Mouse (Mus musculus): ENCODE data around the gene Ifna6. TPM values are rescaled to one million over a fixed set of nuclear protein-coding genes. Genes with fewer than 3 reads are reported as not detected.

Gene Ifna6
- polyA plus RNA-seq, 1 experiment from 2014 or later: not detected

DNA sequence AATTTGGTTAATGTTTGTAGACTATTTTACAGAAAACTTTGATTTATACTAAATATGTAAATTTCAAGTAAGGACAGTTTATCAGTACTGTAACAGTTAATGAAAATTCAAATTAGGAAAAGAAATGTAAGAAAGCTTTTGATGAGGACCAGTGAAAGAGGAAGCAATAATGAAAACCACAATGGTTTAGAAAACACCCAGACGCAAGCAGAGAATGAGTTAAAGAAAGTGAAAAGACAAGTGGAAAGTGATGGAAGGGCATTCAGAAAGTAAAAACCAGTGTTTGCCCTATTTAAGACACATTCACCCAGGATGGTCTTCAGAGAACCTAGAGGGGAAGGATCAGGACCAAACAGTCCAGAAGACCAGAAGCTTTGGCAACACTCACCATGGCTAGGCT is 22.5 kb downstream of the Ifna6 start, which contains the start of gene Ifna1:
Gene Ifna1 (plus strand): TSS at position 390 of the 400 bp plus-strand sequence.
- ATAC-seq (ENCODE audit: insufficient read depth): no peak

DNA sequence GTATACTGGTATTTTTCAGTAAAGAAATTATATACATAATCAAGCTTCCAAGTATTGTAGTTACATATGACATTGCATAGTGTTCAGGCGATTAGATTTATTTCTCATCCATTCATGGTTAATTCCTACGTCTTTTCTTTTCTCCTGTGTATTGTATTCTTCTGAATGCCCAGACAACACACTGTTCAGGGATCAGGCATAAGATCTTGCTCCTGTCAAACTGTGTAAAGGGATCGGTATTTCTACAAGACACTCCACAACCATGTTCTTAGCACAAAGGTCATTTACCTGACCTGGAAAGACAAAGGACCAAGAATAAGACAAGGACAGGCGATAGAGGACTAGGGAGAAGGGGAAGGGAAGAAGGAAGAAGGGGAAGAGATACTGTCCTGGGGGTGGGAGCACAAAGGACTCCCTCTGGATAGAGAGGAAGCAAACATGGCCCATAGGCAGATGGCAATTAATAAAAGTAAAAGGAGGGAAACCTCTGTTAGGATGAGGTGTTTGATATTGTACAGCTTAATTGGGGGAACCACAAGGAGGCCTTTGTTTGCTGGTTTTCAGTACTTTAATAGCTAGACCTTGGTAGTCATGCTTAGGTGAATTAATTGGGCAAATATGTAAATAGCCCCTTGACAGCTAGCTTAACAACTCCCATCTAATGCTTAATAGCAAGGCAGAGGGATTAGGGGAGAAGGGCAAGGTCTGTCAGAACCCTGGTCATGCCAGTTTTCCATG is 24.0 kb downstream of the Ifna6 start:
- H3K9ac ChIP-seq: no peak overlapping the region
- no peaks in the 10 kb centered on the region for H3K9me3 ChIP-seq (replicated peaks)
- no peak for ATAC-seq (ENCODE audit: insufficient read depth)
- no peak overlapping the region for H3K4me3 ChIP-seq (replicated peaks)
- no peak overlapping the region for H3K27ac ChIP-seq (replicated peaks)
- 59% methylated on average over 4 of the region's 4 CpGs for WGBS (ENCODE audit: insufficient replicate concordance)
- H3K4me2 ChIP-seq: no peak overlapping the region
- no peaks in the 10 kb centered on the region for H3K4me1 ChIP-seq (replicated peaks)
- no peaks in the 10 kb centered on the region for H3K27me3 ChIP-seq
- no peaks in the 10 kb centered on the region for H3K36me3 ChIP-seq (replicated peaks)

More for the DNA sequence above, 22.5 kb downstream of the Ifna6 start, which contains the start of gene Ifna1:
- no peaks in the 10 kb centered on the region for H3K27me3 ChIP-seq
- no peaks in the 10 kb centered on the region for H3K36me3 ChIP-seq (replicated peaks)
- H3K9ac ChIP-seq: no peak within 1 kb of the TSS
- H3K4me1 ChIP-seq (replicated peaks): no peaks in the 10 kb centered on the region
- no peak within 1 kb of the TSS for H3K27ac ChIP-seq (replicated peaks)
- H3K4me2 ChIP-seq: no peak within 1 kb of the TSS
- no peaks in the 10 kb centered on the region for H3K9me3 ChIP-seq (replicated peaks)
- no peak within 1 kb of the TSS for H3K4me3 ChIP-seq (replicated peaks)
- 23% methylated on average over 1 of the region's 1 CpGs for WGBS (ENCODE audit: insufficient replicate concordance)

DNA sequence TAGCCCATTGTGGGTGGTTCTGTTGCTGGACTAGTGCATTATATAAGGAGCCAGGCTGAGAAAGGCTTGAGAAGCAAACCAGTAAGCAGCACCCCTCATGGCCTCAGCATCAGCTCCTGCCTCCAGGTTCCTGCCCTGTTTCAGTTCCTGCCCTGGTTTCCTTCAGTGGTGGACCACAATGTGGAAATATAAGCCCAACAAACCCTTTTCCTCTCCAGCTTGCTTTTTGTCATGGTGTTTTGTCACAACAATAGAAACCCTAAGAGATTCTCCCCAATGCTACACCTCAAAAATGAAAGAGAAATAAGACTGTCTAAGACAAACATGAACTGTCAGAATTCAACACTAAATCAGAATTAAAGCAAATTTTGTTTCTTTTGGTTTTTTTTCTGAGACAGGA is 32.0 kb downstream of the Ifna6 start:
- Histone ChIP-seq H3K4me1 (replicated peaks) (0 out of 2 replicates have a peak, but pooled peaks cover 4% of the 10 kb centered on the region), H3K27ac (replicated peaks) (no peak overlapping the region), H3K27me3 (peaks cover 17% of the 10 kb centered on the region), H3K4me3 (replicated peaks) (no peak overlapping the region), H3K9ac (no peak overlapping the region), H3K9me3 (replicated peaks) (no peaks in the 10 kb centered on the region), H3K36me3 (replicated peaks) (no peaks in the 10 kb centered on the region), H3K4me2 (no peak overlapping the region)
- ATAC-seq (ENCODE audit: insufficient read depth): no peak

DNA sequence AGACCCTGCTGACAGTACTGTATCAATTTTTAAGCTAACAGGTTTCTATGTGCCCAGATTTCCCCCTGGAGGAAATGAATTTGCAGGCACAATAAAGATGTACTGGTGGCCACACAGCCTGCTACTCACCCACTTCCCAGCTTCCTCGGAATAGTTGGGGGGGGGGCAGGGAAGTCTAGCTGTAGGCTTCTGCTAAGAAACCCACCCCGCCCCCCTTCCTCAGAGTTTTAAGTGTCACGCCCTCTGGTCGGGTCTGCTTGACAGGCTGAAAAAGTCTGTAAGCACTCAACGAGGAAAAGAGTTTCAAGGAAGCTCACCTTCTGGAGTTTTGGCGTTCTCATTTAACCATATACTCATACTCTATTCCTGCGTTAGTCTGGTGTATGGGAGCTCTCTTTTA is 36.1 kb downstream of the Ifna6 start:
- H3K4me1 ChIP-seq (replicated peaks): peaks cover 13% of the 10 kb centered on the region
- ATAC-seq (ENCODE audit: insufficient read depth): no peak
- no peaks in the 10 kb centered on the region for H3K9me3 ChIP-seq (replicated peaks)
- H3K27me3 ChIP-seq: peaks cover 23% of the 10 kb centered on the region
- no peak overlapping the region for H3K9ac ChIP-seq
- H3K4me3 ChIP-seq (replicated peaks): no peak overlapping the region
- no peak overlapping the region for H3K4me2 ChIP-seq
- H3K36me3 ChIP-seq (replicated peaks): no peaks in the 10 kb centered on the region
- no peak overlapping the region for H3K27ac ChIP-seq (replicated peaks)
- 15% methylated on average over 7 of the region's 7 CpGs for WGBS (ENCODE audit: insufficient replicate concordance)

DNA sequence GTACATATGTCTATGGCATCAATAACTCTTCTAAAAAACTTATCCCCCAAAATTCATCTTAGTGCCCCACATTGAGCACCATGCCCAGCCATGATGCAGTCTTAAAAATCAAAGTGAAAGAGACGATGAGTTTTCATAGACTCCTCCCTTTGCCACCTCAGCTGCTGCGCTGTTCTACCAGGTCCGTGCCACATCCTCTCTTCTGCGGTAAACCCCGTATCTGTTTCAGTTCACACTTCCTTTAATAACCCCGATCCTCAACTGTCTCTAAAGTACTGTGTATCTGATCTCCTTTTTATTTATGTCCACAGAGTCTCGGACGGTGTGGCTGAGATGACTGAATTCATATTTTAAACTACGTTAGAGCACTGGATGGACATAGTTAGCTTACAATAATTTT is 37.4 kb downstream of the Ifna6 start:
- H3K27ac ChIP-seq (replicated peaks): no peak overlapping the region
- H3K4me2 ChIP-seq: peak overlapping the region; percentile 47
- H3K4me1 ChIP-seq (replicated peaks): peaks cover 17% of the 10 kb centered on the region
- WGBS (ENCODE audit: insufficient replicate concordance): 4% methylated on average over 9 of the region's 9 CpGs
- ATAC-seq (ENCODE audit: insufficient read depth): no peak
- peak overlapping the region; percentile 17; the same call in 1 of the 2 replicates for H3K4me3 ChIP-seq (replicated peaks)
- no peak overlapping the region for H3K9ac ChIP-seq
- no peaks in the 10 kb centered on the region for H3K9me3 ChIP-seq (replicated peaks)
- H3K27me3 ChIP-seq: peaks cover 23% of the 10 kb centered on the region
- H3K36me3 ChIP-seq (replicated peaks): no peaks in the 10 kb centered on the region

DNA sequence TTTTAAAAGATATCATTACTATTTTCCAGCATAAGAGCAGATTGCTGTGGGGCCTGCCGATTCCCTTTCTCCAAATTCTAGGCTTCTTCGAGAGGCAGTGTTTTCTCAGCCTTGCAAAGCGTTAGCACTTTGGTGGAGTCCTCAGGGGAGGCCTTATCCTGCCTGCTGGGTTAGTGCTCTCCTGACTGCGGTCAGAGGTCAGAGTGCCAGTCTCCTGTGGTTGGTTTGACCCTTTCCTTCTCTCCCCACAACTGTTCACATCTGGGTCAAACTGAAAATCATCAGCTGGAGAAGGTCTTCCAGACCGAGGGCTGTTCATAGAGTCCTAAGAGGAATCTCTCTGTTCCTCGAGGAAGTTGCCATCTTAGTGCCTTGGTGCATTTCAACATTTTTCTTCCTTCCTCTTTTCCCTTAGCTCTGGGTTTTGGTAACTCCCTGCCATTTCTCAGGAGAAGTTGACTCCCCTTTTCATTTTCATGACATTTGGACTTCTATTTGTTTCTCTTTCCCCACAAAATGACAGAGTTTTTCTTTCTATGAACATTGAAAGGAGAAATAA is 37.9 kb downstream of the Ifna6 start:
- no peak overlapping the region for H3K4me3 ChIP-seq (replicated peaks)

DNA sequence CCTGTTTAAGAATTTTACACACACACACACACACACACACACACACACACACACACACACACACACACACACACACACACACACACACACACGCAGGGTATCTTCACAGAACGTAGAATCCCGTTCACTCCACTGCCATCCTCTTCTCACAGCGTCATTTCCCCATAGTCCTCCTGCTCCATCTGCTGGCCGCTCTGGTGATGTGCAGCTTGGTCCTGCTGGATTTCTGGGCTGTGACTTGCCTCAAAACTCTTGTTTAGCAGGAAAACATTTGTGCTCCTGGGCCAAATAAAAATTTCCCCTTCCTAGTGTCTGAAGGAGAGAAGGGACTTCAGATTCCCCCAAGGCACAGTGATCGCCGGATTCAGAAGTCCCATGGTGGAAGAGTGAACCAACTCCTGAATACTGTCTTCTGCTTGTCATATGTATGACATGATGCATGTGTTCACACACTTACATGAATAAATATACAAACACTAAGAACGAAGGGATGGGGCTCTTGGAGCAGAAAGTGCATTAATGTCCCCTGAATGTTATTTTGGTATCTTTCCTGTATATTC is 40.2 kb downstream of the Ifna6 start:
- H3K9ac ChIP-seq: peak overlapping the region; percentile 45
- H3K9me3 ChIP-seq (replicated peaks): no peaks in the 10 kb centered on the region
- H3K36me3 ChIP-seq (replicated peaks): no peaks in the 10 kb centered on the region
- no peak overlapping the region for H3K27ac ChIP-seq (replicated peaks)
- peak; percentile 55; the same call in 1 of the 2 replicates for ATAC-seq (ENCODE audit: insufficient read depth)
- H3K4me2 ChIP-seq: peak overlapping the region; percentile 90
- 0% methylated on average over 8 of the region's 8 CpGs for WGBS (ENCODE audit: insufficient replicate concordance)
- H3K27me3 ChIP-seq: peaks cover 20% of the 10 kb centered on the region
- H3K4me1 ChIP-seq (replicated peaks): peaks cover 17% of the 10 kb centered on the region
- peak overlapping the region; percentile 62 for H3K4me3 ChIP-seq (replicated peaks)

More for the DNA sequence above, 37.9 kb downstream of the Ifna6 start:
- Histone ChIP-seq H3K9ac (no peak overlapping the region), H3K9me3 (replicated peaks) (no peaks in the 10 kb centered on the region), H3K36me3 (replicated peaks) (no peaks in the 10 kb centered on the region), H3K4me1 (replicated peaks) (peaks cover 17% of the 10 kb centered on the region), H3K4me2 (peak overlapping the region; percentile 47), H3K27ac (replicated peaks) (no peak overlapping the region), H3K27me3 (peaks cover 23% of the 10 kb centered on the region)
- ATAC-seq (ENCODE audit: insufficient read depth): no peak
- 11% methylated on average over 6 of the region's 6 CpGs for WGBS (ENCODE audit: insufficient replicate concordance)

DNA sequence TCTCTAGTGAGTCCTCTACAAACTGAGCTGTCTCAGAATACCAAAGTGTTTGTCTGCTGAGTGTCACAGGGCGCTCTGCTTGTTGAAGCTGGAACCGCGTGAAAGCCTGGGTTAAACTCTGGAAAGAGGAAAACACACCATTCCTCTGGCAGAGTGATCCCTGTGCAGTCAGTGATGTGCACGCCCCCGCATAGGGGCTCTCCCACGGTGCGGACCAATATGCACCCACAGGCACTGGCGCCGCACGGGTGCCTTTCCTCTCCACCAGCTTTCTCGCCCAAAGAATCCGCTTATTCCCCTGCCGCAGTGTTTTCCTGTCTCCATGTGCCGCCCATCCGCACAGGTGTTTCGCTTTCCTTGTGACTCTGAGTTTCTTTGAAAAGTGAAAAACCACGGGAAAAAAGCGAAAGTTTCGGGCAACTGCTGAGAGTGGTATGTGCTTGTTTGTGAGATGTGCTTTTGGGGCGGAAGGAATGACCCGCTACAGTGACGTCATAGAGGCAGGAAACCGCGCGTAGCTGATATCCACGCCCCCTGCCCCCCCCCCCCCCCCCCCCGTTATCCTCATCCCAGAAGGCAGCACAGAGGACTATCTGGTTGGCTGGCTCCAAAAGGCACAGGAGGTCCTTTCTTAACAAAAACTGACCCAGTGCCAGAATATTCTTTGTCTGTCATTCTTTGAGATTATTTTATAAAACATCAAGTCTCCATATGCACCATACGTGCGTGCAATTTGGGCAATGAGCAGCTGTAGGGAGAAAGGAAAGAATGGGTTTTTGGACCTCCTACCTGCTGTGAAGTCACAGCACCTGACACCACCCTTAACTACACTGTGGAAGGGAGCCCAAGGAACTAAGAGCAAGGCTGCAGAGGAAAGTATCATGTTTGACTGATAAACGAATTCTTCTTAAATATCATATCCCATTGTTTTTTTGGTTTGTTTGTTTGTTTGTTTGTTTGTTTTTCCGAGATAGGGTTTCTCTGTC is 41.0 kb downstream of the Ifna6 start:
- peak overlapping the region; percentile 45 for H3K9ac ChIP-seq
- ATAC-seq (ENCODE audit: insufficient read depth): peak; percentile 74
- H3K36me3 ChIP-seq (replicated peaks): no peaks in the 10 kb centered on the region
- H3K9me3 ChIP-seq (replicated peaks): no peaks in the 10 kb centered on the region
- 8% methylated on average over 31 of the region's 31 CpGs for WGBS (ENCODE audit: insufficient replicate concordance)
- H3K27ac ChIP-seq (replicated peaks): peak overlapping the region; percentile 3; the same call in 1 of the 2 replicates
- H3K4me3 ChIP-seq (replicated peaks): peak overlapping the region; percentile 62
- H3K27me3 ChIP-seq: peaks cover 12% of the 10 kb centered on the region
- H3K4me2 ChIP-seq: peak overlapping the region; percentile 90
- peaks cover 15% of the 10 kb centered on the region for H3K4me1 ChIP-seq (replicated peaks)

DNA sequence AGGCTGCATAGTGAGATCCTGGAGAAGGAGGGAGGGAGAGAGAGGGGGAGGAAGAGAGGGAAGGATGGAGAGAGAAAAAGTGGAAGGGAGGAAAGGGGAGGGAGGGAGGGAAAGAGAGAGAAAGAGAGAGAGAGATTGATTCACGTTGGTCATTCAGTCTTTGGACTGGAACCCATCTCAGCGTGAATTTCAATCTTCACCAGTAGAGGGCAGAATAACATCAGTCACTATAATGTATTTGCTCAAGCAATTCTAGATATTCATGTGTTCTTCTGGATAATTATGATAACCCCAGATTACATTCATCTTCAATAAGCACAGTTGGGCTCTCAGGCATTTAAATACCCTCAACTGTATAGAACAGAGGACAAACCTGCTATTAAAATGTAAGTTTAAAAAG is 45.5 kb downstream of the Ifna6 start:
- Histone ChIP-seq H3K4me2 (no peak overlapping the region), H3K27me3 (no peaks in the 10 kb centered on the region), H3K27ac (replicated peaks) (no peak overlapping the region), H3K9ac (no peak overlapping the region), H3K36me3 (replicated peaks) (no peaks in the 10 kb centered on the region), H3K9me3 (replicated peaks) (no peaks in the 10 kb centered on the region), H3K4me3 (replicated peaks) (no peak overlapping the region), H3K4me1 (replicated peaks) (peaks cover 33% of the 10 kb centered on the region)
- no peak for ATAC-seq (ENCODE audit: insufficient read depth)
- WGBS (ENCODE audit: insufficient replicate concordance): 0% methylated on average over 2 of the region's 2 CpGs

DNA sequence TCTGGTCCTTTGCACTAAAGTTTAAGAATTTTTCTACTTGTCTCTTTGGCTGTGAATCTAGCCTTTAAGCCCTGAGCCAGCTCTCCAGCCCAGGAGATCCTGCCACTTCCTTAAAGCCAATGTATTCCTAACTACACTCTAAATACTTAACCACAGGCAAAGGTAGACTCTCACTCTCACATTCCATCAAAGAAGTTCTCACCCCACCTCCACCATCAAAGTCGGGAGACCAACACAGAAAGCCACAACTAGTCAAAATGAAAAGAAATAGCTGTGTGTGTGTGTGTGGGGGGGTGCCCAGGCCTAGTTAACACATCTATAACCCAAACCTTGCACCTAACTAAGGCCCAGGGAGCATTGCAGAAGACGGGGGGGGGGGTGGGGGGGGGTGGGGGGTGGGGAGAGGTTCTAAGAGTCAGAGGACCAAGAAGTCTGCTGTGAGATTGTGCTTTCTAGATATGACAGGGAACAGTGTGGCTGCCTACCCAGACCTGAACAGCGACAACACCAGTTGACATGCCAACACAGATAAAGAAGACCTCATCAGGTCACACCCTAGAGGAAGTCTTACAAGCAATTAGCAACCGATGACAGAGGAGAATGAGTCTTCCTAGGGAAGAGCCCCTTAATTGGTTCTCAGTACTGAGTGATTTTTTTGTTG is 48.3 kb downstream of the Ifna6 start:
- ATAC-seq (ENCODE audit: insufficient read depth): peak; percentile 87

More for the DNA sequence above, 48.3 kb downstream of the Ifna6 start:
- H3K27ac ChIP-seq (replicated peaks): no peak overlapping the region
- H3K36me3 ChIP-seq (replicated peaks): no peaks in the 10 kb centered on the region
- H3K4me2 ChIP-seq: peak overlapping the region; percentile 29; the same call in 1 of the 2 replicates
- no peaks in the 10 kb centered on the region for H3K27me3 ChIP-seq
- peaks cover 34% of the 10 kb centered on the region for H3K4me1 ChIP-seq (replicated peaks)
- H3K9ac ChIP-seq: no peak overlapping the region
- no peaks in the 10 kb centered on the region for H3K9me3 ChIP-seq (replicated peaks)
- WGBS (ENCODE audit: insufficient replicate concordance): 18% methylated on average over 4 of the region's 4 CpGs
- H3K4me3 ChIP-seq (replicated peaks): no peak overlapping the region

Measured in liver, embryonic 15.5 days (tissue).